Mouse (Mus musculus) testis, adult 2 months (tissue): ENCODE measurements around the gene F8. TPM values are rescaled to one million over a fixed set of nuclear protein-coding genes. Genes with fewer than 3 reads are reported as not detected.
"Not testable (repeated sequence)": the region's sequence is repeated elsewhere in the genome, so short reads cannot be mapped to it uniquely, and the experiment has no call there.

Source experiments
- H3K27ac ChIP-seq: fragments of 200-500 bp; 2 replicates; pipeline ENCODE4 v1.5.1; 2012; ENCODE audit warnings: low read depth, low read length; ENCODE audit not compliant: control insufficient read depth, insufficient read depth
- H3K27me3 ChIP-seq: fragments of 200-500 bp; 2 replicates; pipeline ENCODE4 v1.6.1; 2012; ENCODE audit warnings: mild to moderate bottlenecking, low read length, moderate library complexity; ENCODE audit not compliant: control insufficient read depth, insufficient read depth
- H3K36me3 ChIP-seq: fragments of 200-500 bp; 2 replicates; pipeline ENCODE4 v1.6.1; 2012; ENCODE audit warnings: mild to moderate bottlenecking, low read length; ENCODE audit not compliant: control insufficient read depth, insufficient read depth
- H3K4me1 ChIP-seq: fragments of 200-500 bp; 2 replicates; pipeline ENCODE4 v1.6.1; 2012; ENCODE audit warnings: low read length; ENCODE audit not compliant: control insufficient read depth, insufficient read depth
- H3K4me3 ChIP-seq: fragments of 200-500 bp; 2 replicates; pipeline ENCODE4 v1.5.1; 2012; ENCODE audit warnings: low read depth, mild to moderate bottlenecking, low read length, moderate library complexity, mixed read lengths; ENCODE audit not compliant: control insufficient read depth
- CTCF ChIP-seq: fragments of 200-500 bp; IDR thresholded peaks from 2 replicates; pipeline ENCODE4 v1.5.1; 2012; ENCODE audit warnings: low read depth, mild to moderate bottlenecking, inconsistent platforms, low read length, moderate library complexity; ENCODE audit not compliant: control insufficient read depth, insufficient read depth, insufficient replicate concordance
- POLR2A ChIP-seq: fragments of 200-500 bp; IDR thresholded peaks from 2 replicates; pipeline ENCODE4 v1.6.1; 2012; ENCODE audit warnings: low read depth, mild to moderate bottlenecking, inconsistent platforms, low read length, moderate library complexity; ENCODE audit not compliant: control insufficient read depth
- polyA plus RNA-seq: library from polyadenylated mRNA; depleted of rRNA; stranded (reverse); fragments of >200 nt; gene quantifications from 2 replicates; pipeline ENCODE4 v1.2.3, GENCODE M21; 2012

The F8 gene
- polyA plus RNA-seq, 1 experiment: 0.12 TPM

GRCm38 (mm10) chrX:75381176-75381575, 1.2 kb downstream of the F8 start:
- Histone ChIP-seq H3K27me3 (no peaks in the 10 kb centered on the region), H3K4me1 (no peaks in the 10 kb centered on the region), H3K4me3 (no peak overlapping the region), H3K27ac (no peak overlapping the region), H3K36me3 (no peaks in the 10 kb centered on the region)
- TF ChIP-seq CTCF: no peak
- TF ChIP-seq POLR2A: no peak

DNA sequence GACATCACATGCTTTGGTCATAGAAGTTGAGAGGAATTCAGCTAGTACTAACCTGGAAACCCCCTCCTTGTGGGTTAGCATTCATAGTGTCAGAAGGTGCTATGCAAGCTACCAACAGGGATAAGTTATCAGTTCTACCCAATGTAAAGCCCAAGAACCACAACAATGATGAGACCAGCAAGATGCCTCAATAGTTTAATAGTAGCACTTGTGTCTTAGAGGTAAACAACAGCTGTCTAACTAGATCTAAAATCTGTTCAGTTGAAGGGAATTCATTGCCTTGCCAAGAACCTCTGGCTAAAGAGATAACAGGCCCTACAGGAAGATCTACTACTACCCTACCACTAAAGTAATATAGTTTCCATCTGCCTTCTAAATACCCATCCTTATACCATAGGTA, 5.6 kb downstream of the F8 start:
- no peaks in the 10 kb centered on the region for H3K27me3 ChIP-seq
- H3K4me1 ChIP-seq: no peaks in the 10 kb centered on the region
- H3K36me3 ChIP-seq: no peaks in the 10 kb centered on the region
- no peak overlapping the region for H3K27ac ChIP-seq
- TF ChIP-seq POLR2A: no peak
- TF ChIP-seq CTCF: no peak
- no peak overlapping the region for H3K4me3 ChIP-seq

- H3K4me3 ChIP-seq: no peak overlapping the region
- no peaks in the 10 kb centered on the region for H3K4me1 ChIP-seq
- TF ChIP-seq CTCF (no peak), POLR2A (no peak)
- no peaks in the 10 kb centered on the region for H3K36me3 ChIP-seq
- no peaks in the 10 kb centered on the region for H3K27me3 ChIP-seq
- no peak overlapping the region for H3K27ac ChIP-seq
These were observed 9.6 kb downstream of the F8 start for GRCm38 (mm10) chrX:75372666-75373425.

- Histone ChIP-seq H3K4me1 (no peaks in the 10 kb centered on the region), H3K27me3 (no peaks in the 10 kb centered on the region), H3K36me3 (no peaks in the 10 kb centered on the region), H3K27ac (no peak overlapping the region), H3K4me3 (no peak overlapping the region)
- TF ChIP-seq CTCF (no peak), POLR2A (no peak)
These were observed 12.2 kb downstream of the F8 start for GRCm38 (mm10) chrX:75370197-75370596.

DNA sequence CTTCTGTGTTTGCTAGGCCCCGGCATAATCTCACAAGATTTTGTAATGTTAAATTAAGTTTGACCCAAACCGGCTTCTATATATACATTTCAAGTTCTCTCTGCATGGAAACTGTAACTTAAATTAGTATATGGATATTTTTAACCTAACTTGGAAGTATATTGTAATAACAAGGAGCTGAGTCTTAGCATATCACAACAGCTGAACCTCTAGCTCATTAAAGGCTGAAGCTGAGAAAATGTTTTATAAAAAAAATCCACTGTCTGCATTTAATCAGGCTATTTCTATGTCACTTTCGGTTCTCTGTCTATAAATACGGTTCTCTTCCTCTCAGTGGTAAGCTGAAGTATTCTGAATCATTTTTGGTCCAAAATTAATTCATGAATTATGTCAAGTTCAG, 58.9 kb downstream of the F8 start:
- H3K36me3 ChIP-seq: no peaks in the 10 kb centered on the region
- H3K4me1 ChIP-seq: no peaks in the 10 kb centered on the region
- H3K4me3 ChIP-seq: no peak overlapping the region
- no peak overlapping the region for H3K27ac ChIP-seq
- H3K27me3 ChIP-seq: no peaks in the 10 kb centered on the region
- TF ChIP-seq POLR2A (no peak), CTCF (no peak)

- Histone ChIP-seq H3K27ac (no peak overlapping the region), H3K4me1 (no peaks in the 10 kb centered on the region), H3K36me3 (no peaks in the 10 kb centered on the region), H3K4me3 (no peak overlapping the region), H3K27me3 (no peaks in the 10 kb centered on the region)
- TF ChIP-seq POLR2A (no peak), CTCF (no peak)
These were observed 110.7 kb downstream of the F8 start for GRCm38 (mm10) chrX:75271676-75272075.

DNA sequence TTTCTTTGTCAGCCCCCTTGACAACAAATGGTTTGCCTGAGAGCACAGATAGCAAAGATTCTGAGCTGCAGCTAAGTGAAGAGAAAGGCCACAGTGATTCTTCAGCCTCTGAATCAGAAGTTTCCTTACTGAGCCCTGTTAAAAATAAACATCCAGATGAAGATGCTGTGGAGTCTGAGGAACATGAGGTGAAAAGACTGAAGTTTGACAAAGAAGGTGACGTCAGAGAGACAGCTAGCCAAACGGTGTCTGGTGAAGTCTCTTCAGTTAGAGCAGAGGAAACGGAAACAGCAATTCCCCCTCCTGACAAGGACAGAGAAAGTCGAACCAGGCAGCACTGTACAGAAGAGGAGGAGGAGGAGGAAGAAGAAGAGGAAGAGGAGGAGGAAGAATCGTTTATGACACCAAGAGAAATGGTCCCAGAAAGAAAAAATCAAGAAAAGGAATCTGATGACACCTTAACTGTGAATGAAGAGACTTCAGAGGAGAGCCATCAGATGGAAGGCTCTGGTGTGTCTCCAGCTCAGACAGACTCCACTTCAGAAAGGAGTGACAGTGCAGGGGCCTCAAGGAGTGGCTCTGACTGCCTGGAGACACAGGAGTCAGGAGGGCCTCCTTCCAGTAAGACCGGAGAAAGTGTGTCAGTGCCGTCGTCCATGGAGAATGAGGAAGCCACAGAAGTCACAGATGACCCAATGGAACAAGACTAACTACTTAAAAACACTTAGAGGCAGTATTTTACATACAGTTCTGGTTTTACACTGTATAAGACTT, 148.6 kb downstream of the F8 start:
- not testable (repeated sequence) for H3K27me3 ChIP-seq, H3K27ac ChIP-seq, H3K36me3 ChIP-seq, H3K4me1 ChIP-seq, H3K4me3 ChIP-seq
